Mouse (Mus musculus) spleen, adult 2 months (tissue): Measurements from ENCODE around the gene Olfr553.

Experiments used
- CTCF ChIP-seq: fragments of 200-500 bp; IDR thresholded peaks from 2 replicates; pipeline ENCODE4 v1.5.1; 2011; ENCODE audit warnings: mild to moderate bottlenecking, inconsistent platforms; ENCODE audit not compliant: insufficient read depth, insufficient read length, insufficient replicate concordance; ENCODE audit errors: extremely low read depth
- POLR2A ChIP-seq: fragments of 200-500 bp; IDR thresholded peaks from 2 replicates; pipeline ENCODE4 v1.6.1; 2011; ENCODE audit warnings: low read depth, low read length, inconsistent platforms

GRCm38 (mm10) chr7:102664599-102664998, 46.6 kb upstream of the Olfr553 start, which contains the start of gene Olfr556:
- TF ChIP-seq CTCF (no peak), POLR2A (no peak)
